Comparison of ENCODE assay signal across 12 mouse cellular contexts in genomic region chr7:66175738-66176137, GRCm38 (mm10).
DNase-seq lines count a peak whose midpoint lies in the region; ATAC-seq lines count a peak whose summit lies in the region.
"Had no signal": no experiment of that assay in that cellular context is flagged by ENCODE, and none has a peak within 500 bp of the region (broad histone marks: within the 10 kb centered on the region; RNA-seq: fewer than 3 reads in every experiment).

No protein-coding gene starts in this region.

- no peaks in the 10 kb centered on the region; the same call in 1 of the 2 replicates for H3K36me3 ChIP-seq in forebrain, embryonic 11.5 days (ENCODE audit: control insufficient read depth, insufficient read depth, low read length)
- peaks cover 44% of the 10 kb centered on the region for H3K36me3 ChIP-seq in forebrain, embryonic 12.5 days (replicated peaks)
- H3K36me3 ChIP-seq in liver, embryonic 16.5 days (ENCODE audit: control insufficient read depth, insufficient read depth): peaks cover 15% of the 10 kb centered on the region
- peaks cover 8% of the 10 kb centered on the region for H3K36me3 ChIP-seq in splenic B cell, adult 2 months (ENCODE audit: control insufficient read depth, insufficient read depth, low read length, poor library complexity, severe bottlenecking)
- H3K36me3 ChIP-seq in kidney, embryonic 16.5 days (ENCODE audit: insufficient read depth, low read length): peaks cover 32% of the 10 kb centered on the region

- peak; percentile 40 for DNase-seq in forebrain, embryonic 11.5 days (ENCODE audit: low spot score)
- DNase-seq in thymus, postnatal 0 days (ENCODE audit: low spot score): peak; percentile 51
- DNase-seq in thymus, postnatal 4 days: no peak
- peak; percentile 77 for DNase-seq in splenic B cell, adult 2 months (ENCODE audit: low read depth, low spot score)
- no peak for DNase-seq in kidney, postnatal 14 days
- DNase-seq: adrenal gland, adult 2 months; kidney, adult 8-10 months had no signal

- 88% methylated on average over 6 of the region's 6 CpGs for WGBS in forebrain, embryonic 11.5 days
- WGBS in forebrain, embryonic 12.5 days: 93% methylated on average over 6 of the region's 6 CpGs
- WGBS in liver, embryonic 16.5 days (ENCODE audit: insufficient replicate concordance): 46% methylated on average over 6 of the region's 6 CpGs
- WGBS in kidney, embryonic 16.5 days: 89% methylated on average over 6 of the region's 6 CpGs

- H3K9ac ChIP-seq in forebrain, embryonic 11.5 days (ENCODE audit: low read length): no peak overlapping the region
- no peak overlapping the region for H3K9ac ChIP-seq in forebrain, embryonic 12.5 days
- H3K9ac ChIP-seq in liver, embryonic 16.5 days (ENCODE audit: low read depth, low read length): no peak overlapping the region
- no peak overlapping the region for H3K9ac ChIP-seq in kidney, embryonic 16.5 days (replicated peaks; ENCODE audit: low read length)
- H3K9ac ChIP-seq: stomach, embryonic 15.5 days had no signal

- no peak overlapping the region for H3K4me2 ChIP-seq in forebrain, embryonic 11.5 days (ENCODE audit: low read depth, low read length, severe bottlenecking)
- no peak overlapping the region for H3K4me2 ChIP-seq in forebrain, embryonic 12.5 days
- H3K4me2 ChIP-seq in liver, embryonic 16.5 days (ENCODE audit: low read depth, low read length): no peak overlapping the region
- H3K4me2 ChIP-seq in kidney, embryonic 16.5 days (replicated peaks; ENCODE audit: low read depth, low read length): no peak overlapping the region
- H3K4me2 ChIP-seq: stomach, embryonic 15.5 days had no signal

- no peaks in the 10 kb centered on the region for H3K4me1 ChIP-seq in forebrain, embryonic 11.5 days (replicated peaks; ENCODE audit: control insufficient read depth, insufficient read depth, low read length)
- no peaks in the 10 kb centered on the region for H3K4me1 ChIP-seq in forebrain, embryonic 12.5 days
- peaks cover 15% of the 10 kb centered on the region for H3K4me1 ChIP-seq in liver, embryonic 16.5 days (ENCODE audit: control insufficient read depth, low read depth, low read length)
- peaks cover 10% of the 10 kb centered on the region for H3K4me1 ChIP-seq in kidney, embryonic 16.5 days (ENCODE audit: insufficient read depth, low read length)
- H3K4me1 ChIP-seq: stomach, embryonic 15.5 days had no signal

- H3K4me3 ChIP-seq in forebrain, embryonic 11.5 days (ENCODE audit: low read depth, low read length): no peak overlapping the region
- no peak overlapping the region for H3K4me3 ChIP-seq in forebrain, embryonic 12.5 days (replicated peaks)
- H3K4me3 ChIP-seq in liver, embryonic 16.5 days (ENCODE audit: low read depth, low read length): no peak overlapping the region
- no peak overlapping the region for H3K4me3 ChIP-seq in kidney, embryonic 16.5 days (ENCODE audit: low read length)
- H3K4me3 ChIP-seq: layer of hippocampus, adult 2 months; stomach, embryonic 15.5 days had no signal

- H3K9me3 ChIP-seq in forebrain, embryonic 11.5 days (ENCODE audit: control insufficient read depth, low read length): no peaks in the 10 kb centered on the region
- no peaks in the 10 kb centered on the region for H3K9me3 ChIP-seq in forebrain, embryonic 12.5 days
- H3K9me3 ChIP-seq in liver, embryonic 16.5 days (replicated peaks; ENCODE audit: control insufficient read depth, low read length): no peaks in the 10 kb centered on the region
- H3K9me3 ChIP-seq in kidney, embryonic 16.5 days (ENCODE audit: low read length): no peaks in the 10 kb centered on the region
- H3K9me3 ChIP-seq: stomach, embryonic 15.5 days had no signal

- no peak for ATAC-seq in forebrain, embryonic 11.5 days (replicated peaks; ENCODE audit: low FRiP score)
- no peak for ATAC-seq in forebrain, embryonic 12.5 days (ENCODE audit: low FRiP score)
- peak; percentile 22; the same call in 1 of the 2 replicates for ATAC-seq in liver, embryonic 16.5 days (ENCODE audit: low read depth)
- ATAC-seq in kidney, embryonic 16.5 days (ENCODE audit: low FRiP score, low TSS enrichment): no peak

- no peaks in the 10 kb centered on the region for H3K27me3 ChIP-seq in forebrain, embryonic 11.5 days (ENCODE audit: control insufficient read depth, insufficient read depth, low read length)
- H3K27me3 ChIP-seq in forebrain, embryonic 12.5 days: no peaks in the 10 kb centered on the region
- no peaks in the 10 kb centered on the region for H3K27me3 ChIP-seq in liver, embryonic 16.5 days (ENCODE audit: control insufficient read depth, insufficient read depth, low read depth, low read length)
- H3K27me3 ChIP-seq in splenic B cell, adult 2 months (ENCODE audit: control insufficient read depth, insufficient read depth, low read length, poor library complexity, severe bottlenecking): no peaks in the 10 kb centered on the region
- no peaks in the 10 kb centered on the region for H3K27me3 ChIP-seq in kidney, embryonic 16.5 days (ENCODE audit: insufficient read depth, low read length)
- H3K27me3 ChIP-seq: stomach, embryonic 15.5 days had no signal

- H3K27ac ChIP-seq in forebrain, embryonic 11.5 days (ENCODE audit: low read depth, low read length): no peak overlapping the region
- no peak overlapping the region for H3K27ac ChIP-seq in forebrain, embryonic 12.5 days
- peak overlapping the region; percentile 26; the same call in 1 of the 2 replicates for H3K27ac ChIP-seq in liver, embryonic 16.5 days (ENCODE audit: low read length)
- H3K27ac ChIP-seq in kidney, embryonic 16.5 days (ENCODE audit: low read length): no peak overlapping the region
- H3K27ac ChIP-seq: layer of hippocampus, adult 2 months; stomach, embryonic 15.5 days had no signal

Comparison
In these comparisons a context has a peak if more than half of its experiments do, and no peak if none do; other contexts are left out.
1. DNase-seq: peak in forebrain, embryonic 11.5 days (single experiment), thymus, postnatal 0 days (single experiment) and splenic B cell, adult 2 months (single experiment); none in thymus, postnatal 4 days (single experiment) and kidney, postnatal 14 days (single experiment).